Mouse (Mus musculus) cerebellum, postnatal 25 days (tissue): ENCODE results near the gene Fbxl15.

ENCODE experiments used
- DNase-seq, 2 experiments: peaks; one replicate each; pipeline ENCODE4 v3.0.0; 2021; ENCODE audit warnings: mixed read lengths in 2 of 2

Gene Fbxl15

DNA sequence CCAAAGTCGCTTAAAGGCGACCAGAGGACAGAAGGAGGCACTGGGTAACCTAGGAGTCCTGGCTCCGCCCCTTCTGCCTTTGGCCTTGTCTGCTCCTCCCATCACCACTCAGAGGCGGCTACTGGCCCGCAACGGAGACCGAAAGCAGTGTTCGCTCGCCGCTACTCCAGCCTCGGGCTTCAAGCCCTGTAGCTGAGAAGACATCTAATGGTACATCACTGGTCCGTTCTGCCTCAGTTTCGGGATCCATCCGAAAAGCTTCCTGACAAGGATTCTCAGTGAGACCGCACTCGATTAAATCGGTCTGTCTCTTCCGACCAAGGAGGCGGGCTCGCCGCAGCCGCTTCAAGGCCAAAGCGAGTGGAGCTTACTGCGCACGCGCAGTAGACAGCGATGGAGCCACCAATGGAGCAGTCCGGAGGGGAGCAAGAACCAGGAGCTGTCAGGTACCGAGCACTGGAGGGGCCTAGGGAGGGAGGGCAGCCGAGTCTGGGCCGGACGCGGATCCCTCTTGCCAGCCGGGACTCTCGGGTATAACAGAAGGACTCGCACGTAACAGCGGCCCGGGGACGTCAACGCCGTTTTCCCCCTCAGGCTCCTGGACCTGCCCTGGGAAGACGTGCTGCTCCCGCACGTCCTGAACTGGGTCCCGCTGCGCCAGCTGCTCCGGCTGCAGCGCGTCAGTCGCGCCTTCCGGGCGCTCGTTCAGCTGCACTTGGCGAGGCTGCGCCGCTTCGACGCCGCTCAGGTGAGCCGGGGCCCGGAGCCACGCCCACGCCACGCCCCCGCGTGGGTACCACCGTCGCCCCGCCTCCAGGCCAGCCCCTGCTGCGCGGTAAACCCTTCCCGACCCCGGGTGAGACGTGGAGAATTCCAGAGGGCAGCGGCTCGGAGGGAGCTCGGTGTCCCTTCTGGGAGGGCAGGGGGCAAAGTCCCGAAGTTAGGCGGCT, at the start of gene Fbxl15:
Gene Fbxl15 (plus strand): TSS at position 104 of the 950 bp plus-strand sequence.
- peak; percentile 95 to 97 for DNase-seq

GRCm38 (mm10) chr19:46282081-46282849, 45.7 kb upstream of the Fbxl15 start:
- DNase-seq, result no peak

- DNase-seq, result peak; percentile 60 to 62
These were observed 43.3 kb upstream of the Fbxl15 start for GRCm38 (mm10) chr19:46284686-46285085.

DNA sequence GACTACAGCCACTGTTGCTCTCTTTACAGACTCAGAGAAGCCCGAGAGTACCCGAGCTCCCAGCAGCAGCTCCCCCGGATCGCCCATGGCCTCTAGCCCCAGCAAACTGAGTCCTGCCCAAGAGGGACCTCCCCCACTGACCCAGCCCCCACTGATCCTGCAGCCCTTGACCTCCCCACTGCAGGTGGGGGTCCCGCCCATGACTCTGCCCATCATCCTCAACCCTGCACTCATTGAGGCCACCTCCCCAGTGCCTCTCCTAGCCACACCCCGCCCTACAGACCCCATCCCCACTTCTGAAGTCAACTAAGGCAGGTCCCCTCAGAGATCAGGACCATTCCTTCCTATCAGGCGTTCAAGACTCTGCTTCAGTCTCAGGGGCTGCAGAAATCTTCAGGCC, 42.4 kb upstream of the Fbxl15 start:
- DNase-seq, result peak in 1 of 2 experiments; percentile 20

DNA sequence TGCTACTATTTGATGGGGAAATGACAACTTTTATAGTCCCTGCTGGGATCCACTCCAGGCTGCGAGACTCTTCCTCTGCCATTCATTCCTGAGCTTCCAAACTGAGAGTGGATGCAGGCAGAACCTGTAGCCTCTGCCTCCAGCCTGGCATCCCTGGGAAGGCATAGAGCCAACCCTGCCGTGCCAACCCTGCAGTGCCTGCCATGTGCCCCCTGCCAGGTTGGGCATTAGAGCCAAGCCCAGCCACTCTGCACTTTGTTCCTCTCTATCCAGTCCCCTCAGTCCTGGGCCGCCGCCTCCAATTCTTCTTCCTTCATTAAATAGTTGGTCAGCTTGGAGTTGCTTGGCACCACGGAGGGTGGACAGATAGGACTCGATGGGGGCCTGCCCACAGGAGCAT, 41.9 kb upstream of the Fbxl15 start:
- DNase-seq, result peak; percentile 95

GRCm38 (mm10) chr19:46286926-46287325, 41.1 kb upstream of the Fbxl15 start:
- DNase-seq, result no peak

GRCm38 (mm10) chr19:46287566-46287965, 40.4 kb upstream of the Fbxl15 start:
- DNase-seq, result no peak

DNA sequence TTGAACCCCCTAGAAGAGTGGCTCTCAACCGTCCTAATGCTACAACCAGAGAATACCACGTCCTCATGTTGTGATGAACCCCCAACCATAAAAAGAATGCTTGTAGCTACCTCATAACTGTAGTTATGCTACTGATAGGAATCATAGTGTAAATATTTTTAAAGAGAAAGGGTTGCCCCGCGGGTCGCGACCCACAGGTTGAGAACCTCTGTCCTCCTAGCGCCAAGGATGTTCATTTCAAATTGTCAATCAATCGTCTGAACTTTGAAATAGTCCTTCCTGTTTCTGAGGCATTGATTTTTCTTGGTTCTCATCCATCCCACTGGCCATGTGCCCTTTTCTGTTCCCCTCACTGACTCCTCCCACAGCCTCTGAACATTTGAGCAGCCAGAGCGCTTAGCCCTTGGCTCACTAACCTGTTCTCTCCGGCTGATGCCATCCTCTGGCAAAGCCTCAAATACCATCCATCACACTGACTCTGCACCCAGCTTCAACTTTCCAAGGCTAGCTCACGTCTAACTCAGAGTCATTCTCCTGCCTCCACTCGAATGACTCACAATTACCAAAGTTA, 37.4 kb upstream of the Fbxl15 start:
- DNase-seq, result no peak

GRCm38 (mm10) chr19:46296938-46297337, 31.0 kb upstream of the Fbxl15 start:
- no peak for DNase-seq

DNA sequence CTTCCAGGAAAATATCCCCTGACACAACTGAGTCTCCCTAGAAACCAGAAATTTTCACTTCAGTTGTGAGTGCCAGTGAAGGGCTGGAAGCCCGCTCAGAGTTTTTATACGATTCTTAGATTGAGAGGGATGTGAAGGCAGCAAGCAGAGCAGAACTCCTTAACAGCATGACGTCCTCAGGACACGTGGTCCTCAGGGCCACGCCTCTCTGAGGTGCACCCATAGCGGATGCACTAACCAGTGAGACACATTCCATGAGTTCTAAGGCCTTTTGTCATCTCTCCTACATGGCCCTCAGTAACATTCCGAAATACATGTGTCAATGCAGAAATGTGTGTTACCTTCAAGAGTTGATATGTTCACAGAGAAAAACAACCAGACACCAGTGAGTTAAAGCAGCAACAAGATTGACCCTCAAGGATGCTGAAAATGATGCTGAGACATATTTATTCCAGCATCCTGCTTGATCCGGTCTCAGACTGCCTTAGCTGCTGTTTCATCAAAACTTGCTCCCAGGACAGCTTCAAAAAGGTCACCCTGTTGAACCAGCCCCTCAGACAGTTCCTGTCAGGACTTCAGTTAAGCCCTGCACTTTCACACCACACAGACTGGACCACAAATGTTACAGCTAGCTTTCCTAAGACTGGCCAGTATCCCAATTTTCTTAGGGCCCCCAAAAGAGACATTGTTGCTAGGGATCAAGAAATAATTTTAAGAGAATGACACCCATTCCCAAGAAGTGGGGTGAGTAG, 27.5 kb upstream of the Fbxl15 start:
- DNase-seq, result no peak

DNA sequence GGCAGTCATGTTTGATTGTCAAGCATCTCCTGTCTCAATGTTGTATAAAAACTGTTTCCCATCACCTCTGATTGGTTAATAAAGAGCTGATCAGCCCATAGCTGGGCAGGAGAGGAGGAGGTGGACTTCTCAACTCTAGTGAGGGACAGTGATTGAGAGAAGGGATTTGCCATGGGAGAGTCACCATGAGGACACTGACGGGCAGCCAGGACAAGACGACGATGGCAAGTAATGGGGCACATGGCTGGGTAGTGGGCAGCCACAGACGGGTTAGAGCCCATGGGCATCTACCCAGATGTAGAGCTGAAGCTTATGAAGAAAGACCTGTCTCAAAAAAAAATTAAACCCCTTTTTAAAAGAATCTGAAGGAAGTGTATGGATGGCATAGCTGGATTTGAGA, 25.4 kb upstream of the Fbxl15 start:
- DNase-seq, result no peak

GRCm38 (mm10) chr19:46303251-46304215, 24.5 kb upstream of the Fbxl15 start:
- DNase-seq, result peak in 1 of 2 experiments; percentile 22

- peak; percentile 86 to 90 for DNase-seq
These were observed 23.7 kb upstream of the Fbxl15 start, which contains the start of gene Nfkb2 for GRCm38 (mm10) chr19:46304216-46304841. Nfkb2 (plus strand) TSS chr19:46304320.

GRCm38 (mm10) chr19:46304908-46305333, 23.1 kb upstream of the Fbxl15 start:
- peak in 1 of 2 experiments; percentile 26 for DNase-seq

DNA sequence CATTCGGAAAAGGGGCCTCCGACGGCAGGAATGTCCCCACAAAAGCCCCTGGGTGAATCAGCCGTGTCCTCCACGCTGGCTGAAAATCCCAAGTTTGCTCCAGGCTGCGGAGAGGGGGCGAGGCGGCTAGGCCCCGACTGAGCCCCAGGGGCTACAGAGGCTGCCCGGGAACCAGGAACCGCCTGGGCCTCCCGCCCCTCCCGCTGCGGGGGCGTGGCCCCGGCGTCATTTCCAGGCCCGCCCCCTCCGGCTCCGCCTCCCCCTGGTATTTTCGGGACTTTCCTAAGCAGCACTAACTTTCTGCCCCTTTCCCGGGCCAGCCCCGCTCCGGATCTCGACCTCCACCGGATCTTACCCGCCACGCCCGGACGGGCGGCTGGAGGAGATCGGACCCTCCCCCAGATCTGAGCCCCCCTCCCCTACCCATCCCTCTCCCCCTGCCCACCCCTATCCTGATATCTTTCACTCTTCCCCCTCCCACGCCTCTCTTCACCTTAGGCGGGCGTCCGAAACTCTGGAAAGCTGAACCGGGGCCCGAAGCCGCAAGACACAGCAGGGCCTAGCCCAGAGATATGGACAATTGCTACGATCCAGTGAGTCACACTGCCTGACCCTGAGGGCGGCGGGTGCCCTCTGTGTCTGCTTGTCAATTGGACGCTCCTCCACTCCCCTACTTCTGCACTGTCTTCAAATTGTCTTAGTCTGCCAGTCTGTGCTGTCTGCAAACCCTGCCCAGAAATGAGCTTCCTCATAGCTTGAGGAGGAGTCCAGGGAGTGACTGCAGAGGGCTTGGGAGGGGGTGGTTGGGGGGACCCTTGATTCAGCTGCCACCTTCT, 22.3 kb upstream of the Fbxl15 start:
- DNase-seq, result peak; percentile 35 to 67

DNA sequence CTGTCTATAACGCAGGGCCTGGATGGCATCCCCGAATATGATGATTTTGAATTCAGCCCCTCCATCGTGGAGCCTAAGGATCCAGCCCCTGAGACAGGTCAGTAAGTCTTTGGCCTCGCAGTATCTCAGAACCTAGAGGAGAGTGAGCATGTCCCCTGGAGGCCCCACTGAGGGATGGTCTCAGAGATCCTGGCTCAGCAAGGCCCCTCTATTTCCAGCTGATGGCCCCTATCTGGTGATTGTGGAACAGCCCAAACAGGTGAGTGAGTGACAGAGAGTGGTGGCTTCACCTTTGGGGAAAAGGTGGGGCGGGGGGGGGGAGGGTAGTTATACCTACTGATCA, 21.7 kb upstream of the Fbxl15 start:
- peak in 1 of 2 experiments; percentile 4 for DNase-seq

- peak; percentile 5 to 21 for DNase-seq
These were observed 21.2 kb upstream of the Fbxl15 start for GRCm38 (mm10) chr19:46306751-46307289.

GRCm38 (mm10) chr19:46307781-46308180, 20.2 kb upstream of the Fbxl15 start:
- peak; percentile 10 to 15 for DNase-seq

DNA sequence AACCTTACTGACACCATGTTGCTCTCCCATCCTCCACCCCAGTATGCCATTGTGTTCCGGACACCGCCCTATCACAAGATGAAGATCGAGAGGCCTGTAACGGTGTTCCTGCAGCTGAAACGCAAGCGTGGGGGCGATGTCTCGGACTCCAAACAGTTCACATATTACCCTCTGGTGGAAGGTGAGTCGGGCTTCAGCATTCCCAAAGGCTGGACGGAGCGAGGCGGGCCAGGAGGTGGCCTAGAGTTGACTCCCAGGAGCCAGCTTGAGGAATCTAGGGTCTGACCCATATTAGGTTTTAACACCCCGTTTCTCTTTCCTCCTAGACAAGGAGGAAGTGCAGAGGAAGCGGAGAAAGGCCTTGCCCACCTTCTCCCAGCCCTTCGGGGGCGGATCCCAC, 19.7 kb upstream of the Fbxl15 start:
- DNase-seq, result peak; percentile 16 to 21
